Mouse (Mus musculus): ENCODE measurements around the gene Masp2. TPM values are rescaled to one million over a fixed set of nuclear protein-coding genes. Genes with fewer than 3 reads are reported as not detected.

Masp2 gene
- polyA plus RNA-seq, 1 experiment, result 0.82 TPM

DNA sequence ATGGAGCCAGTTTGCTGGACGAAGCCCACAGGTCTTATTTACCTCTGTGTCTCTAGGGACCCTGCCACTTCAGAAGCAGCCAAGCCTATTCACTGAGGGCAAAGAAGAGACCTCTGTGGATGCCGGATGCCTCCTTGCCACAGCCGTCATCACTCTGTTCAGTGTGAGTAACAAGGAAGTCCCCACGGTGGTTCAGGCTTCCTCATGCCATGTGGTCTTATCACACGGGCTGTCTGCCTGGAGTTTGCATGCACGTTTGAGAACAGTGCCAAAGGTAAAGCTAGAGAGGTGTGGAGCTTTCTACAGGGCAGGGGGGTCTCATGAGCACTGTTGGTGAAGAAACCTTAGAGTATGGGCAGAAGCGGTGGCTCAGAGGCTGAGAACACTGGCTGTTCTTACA lies 29.1 kb upstream of the Masp2 start:
- Histone ChIP-seq H3K27me3 (ENCODE audit: control insufficient read depth, insufficient read depth, low read length) (no peaks in the 10 kb centered on the region), H3K4me3 (replicated peaks; ENCODE audit: insufficient read depth, low read depth, low read length) (no peak overlapping the region), H3K4me1 (ENCODE audit: control insufficient read depth, insufficient read depth, low read length) (no peaks in the 10 kb centered on the region), H3K27ac (ENCODE audit: insufficient read depth, low read length) (no peak overlapping the region)
- no peak for DNase-seq
- TF ChIP-seq CTCF (IDR thresholded peaks at IDR 0.05; ENCODE audit: borderline replicate concordance, insufficient read depth, low read depth, low read length) (no peak), POLR2A (IDR thresholded peaks at IDR 0.05; ENCODE audit: borderline replicate concordance, insufficient read depth, low read length) (no peak)
- WGBS, result 88% methylated on average over 7 of the region's 7 CpGs

DNA sequence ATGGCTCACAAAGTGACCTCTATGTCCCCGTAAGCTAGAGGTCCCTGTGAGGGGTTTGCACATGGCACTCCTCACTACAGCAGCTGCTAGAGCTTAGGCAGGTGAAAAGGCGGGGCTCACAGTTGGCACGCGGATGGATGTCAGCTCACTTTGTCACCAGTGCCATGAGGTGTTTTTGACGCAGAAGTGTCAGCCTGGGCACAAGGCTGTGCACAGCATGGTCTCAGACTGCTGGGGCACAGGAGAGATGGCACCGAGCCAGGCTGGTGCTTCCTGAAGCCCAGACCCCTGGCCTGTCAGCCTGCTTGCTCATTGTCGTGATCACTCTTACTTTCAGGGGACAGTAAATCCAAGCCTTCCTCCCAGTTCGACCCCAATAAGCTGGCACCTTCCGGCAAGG lies 21.6 kb upstream of the Masp2 start:
- H3K4me1 ChIP-seq (ENCODE audit: control insufficient read depth, insufficient read depth, low read length), result peaks cover 12% of the 10 kb centered on the region
- no peak overlapping the region for H3K27ac ChIP-seq (ENCODE audit: insufficient read depth, low read length)
- TF ChIP-seq POLR2A (IDR thresholded peaks at IDR 0.05; ENCODE audit: borderline replicate concordance, insufficient read depth, low read length) (no peak), CTCF (IDR thresholded peaks at IDR 0.05; ENCODE audit: borderline replicate concordance, insufficient read depth, low read depth, low read length) (no peak)
- peak; percentile 45 to 49 for DNase-seq
- H3K27me3 ChIP-seq (ENCODE audit: control insufficient read depth, insufficient read depth, low read length), result no peaks in the 10 kb centered on the region
- H3K4me3 ChIP-seq (replicated peaks; ENCODE audit: insufficient read depth, low read depth, low read length), result no peak overlapping the region
- WGBS, result 19% methylated on average over 9 of the region's 9 CpGs

DNA sequence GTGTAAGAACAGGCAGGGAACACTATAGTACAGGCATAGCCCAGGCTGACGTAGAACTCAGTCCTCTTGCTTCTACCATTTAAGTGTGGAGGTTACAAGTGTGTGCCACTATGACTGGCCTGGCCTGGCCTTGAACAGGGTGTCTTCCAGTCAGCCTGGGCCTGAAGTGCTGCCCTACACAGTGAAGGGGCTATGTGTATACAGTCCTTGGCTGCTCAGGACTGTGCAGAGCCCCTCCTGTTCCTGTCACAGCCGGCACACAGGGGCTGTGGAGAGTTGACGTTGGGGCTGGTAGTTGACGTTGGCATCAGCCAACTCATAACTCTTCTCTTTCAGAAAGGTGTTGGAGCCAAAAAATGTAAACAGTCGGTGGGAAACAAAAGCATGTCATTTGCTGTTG lies 20.9 kb upstream of the Masp2 start:
- no peak for TF ChIP-seq POLR2A (IDR thresholded peaks at IDR 0.05; ENCODE audit: borderline replicate concordance, insufficient read depth, low read length)
- no peak for TF ChIP-seq CTCF (IDR thresholded peaks at IDR 0.05; ENCODE audit: borderline replicate concordance, insufficient read depth, low read depth, low read length)
- H3K27ac ChIP-seq (ENCODE audit: insufficient read depth, low read length), result no peak overlapping the region
- 78% methylated on average over 5 of the region's 5 CpGs for WGBS
- H3K4me3 ChIP-seq (replicated peaks; ENCODE audit: insufficient read depth, low read depth, low read length), result no peak overlapping the region
- no peak for DNase-seq
- H3K4me1 ChIP-seq (ENCODE audit: control insufficient read depth, insufficient read depth, low read length), result peaks cover 12% of the 10 kb centered on the region
- H3K27me3 ChIP-seq (ENCODE audit: control insufficient read depth, insufficient read depth, low read length), result no peaks in the 10 kb centered on the region

DNA sequence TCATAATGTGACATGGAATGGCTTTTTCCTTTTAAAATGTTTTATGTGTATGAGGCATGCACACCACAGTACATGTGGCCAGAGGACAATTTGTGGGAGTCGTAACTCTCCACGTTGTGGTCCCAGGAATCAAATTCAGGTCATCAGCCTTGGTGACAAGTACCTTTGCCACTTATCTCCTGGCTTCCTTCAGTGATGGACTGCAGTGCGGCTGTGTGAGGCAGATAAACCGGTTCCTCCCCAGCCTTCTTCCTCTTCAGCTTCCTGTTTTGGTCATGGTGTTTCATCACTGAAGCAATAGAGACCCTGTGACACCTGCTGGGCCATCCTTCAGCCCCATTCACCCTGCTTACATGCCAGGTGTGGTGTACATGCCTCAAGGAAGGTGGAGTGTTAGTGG lies 19.1 kb upstream of the Masp2 start:
- Histone ChIP-seq H3K4me1 (ENCODE audit: control insufficient read depth, insufficient read depth, low read length) (peaks cover 12% of the 10 kb centered on the region), H3K27me3 (ENCODE audit: control insufficient read depth, insufficient read depth, low read length) (no peaks in the 10 kb centered on the region), H3K27ac (ENCODE audit: insufficient read depth, low read length) (no peak overlapping the region), H3K4me3 (replicated peaks; ENCODE audit: insufficient read depth, low read depth, low read length) (no peak overlapping the region)
- TF ChIP-seq POLR2A (IDR thresholded peaks at IDR 0.05; ENCODE audit: borderline replicate concordance, insufficient read depth, low read length), result no peak
- TF ChIP-seq CTCF (IDR thresholded peaks at IDR 0.05; ENCODE audit: borderline replicate concordance, insufficient read depth, low read depth, low read length), result no peak
- WGBS, result 88% methylated on average over 4 of the region's 4 CpGs
- DNase-seq, result no peak

DNA sequence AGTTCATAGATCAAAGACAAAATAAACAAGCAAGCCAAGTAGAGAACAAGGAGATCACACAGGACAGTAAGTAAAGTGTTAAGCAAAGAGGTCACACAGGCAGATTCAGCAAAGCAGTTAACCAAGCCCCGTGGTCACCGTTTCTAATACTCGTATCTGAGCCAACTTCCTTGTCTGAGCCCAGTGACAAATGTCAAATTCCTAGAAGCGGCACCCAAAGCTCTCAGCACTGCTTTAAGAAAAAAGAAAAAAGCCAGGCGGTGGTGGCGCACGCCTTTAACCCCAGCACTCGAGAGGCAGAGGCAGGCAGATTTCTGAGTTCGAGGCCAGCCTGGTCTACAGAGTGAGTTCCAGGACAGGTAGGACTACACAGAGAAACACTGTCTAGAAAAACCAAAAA lies 15.7 kb upstream of the Masp2 start:
- DNase-seq, result no peak
- Histone ChIP-seq H3K4me3 (replicated peaks; ENCODE audit: insufficient read depth, low read depth, low read length) (no peak overlapping the region), H3K27ac (ENCODE audit: insufficient read depth, low read length) (no peak overlapping the region), H3K27me3 (ENCODE audit: control insufficient read depth, insufficient read depth, low read length) (no peaks in the 10 kb centered on the region), H3K4me1 (ENCODE audit: control insufficient read depth, insufficient read depth, low read length) (peaks cover 4% of the 10 kb centered on the region)
- TF ChIP-seq POLR2A (IDR thresholded peaks at IDR 0.05; ENCODE audit: borderline replicate concordance, insufficient read depth, low read length), result no peak
- TF ChIP-seq CTCF (IDR thresholded peaks at IDR 0.05; ENCODE audit: borderline replicate concordance, insufficient read depth, low read depth, low read length), result no peak
- WGBS, result 66% methylated on average over 9 of the region's 9 CpGs

DNA sequence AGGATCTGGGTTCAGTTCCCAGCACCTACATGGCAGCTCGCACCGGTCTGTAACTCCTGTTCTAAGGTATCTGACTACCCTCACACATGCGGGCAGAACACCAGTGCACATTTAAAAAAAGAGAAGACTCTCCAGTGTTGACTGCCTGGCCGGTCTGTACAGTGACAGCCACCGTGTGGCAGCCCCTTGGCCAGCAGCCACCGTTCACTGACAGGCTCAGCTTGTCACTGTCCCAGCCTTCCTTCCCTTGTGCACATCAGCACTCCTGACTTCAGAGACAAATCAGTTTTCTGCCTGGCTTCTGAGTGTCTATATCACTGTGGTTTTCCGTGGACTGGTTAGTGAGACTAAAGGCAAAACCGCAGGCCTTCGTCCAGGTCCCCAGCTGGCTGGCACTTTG lies 13.6 kb upstream of the Masp2 start:
- no peak for DNase-seq
- H3K4me1 ChIP-seq (ENCODE audit: control insufficient read depth, insufficient read depth, low read length), result peaks cover 15% of the 10 kb centered on the region
- no peak overlapping the region for H3K27ac ChIP-seq (ENCODE audit: insufficient read depth, low read length)
- H3K27me3 ChIP-seq (ENCODE audit: control insufficient read depth, insufficient read depth, low read length), result no peaks in the 10 kb centered on the region
- no peak for TF ChIP-seq CTCF (IDR thresholded peaks at IDR 0.05; ENCODE audit: borderline replicate concordance, insufficient read depth, low read depth, low read length)
- TF ChIP-seq POLR2A (IDR thresholded peaks at IDR 0.05; ENCODE audit: borderline replicate concordance, insufficient read depth, low read length), result no peak
- no peak overlapping the region for H3K4me3 ChIP-seq (replicated peaks; ENCODE audit: insufficient read depth, low read depth, low read length)
- 55% methylated on average over 9 of the region's 9 CpGs for WGBS

DNA sequence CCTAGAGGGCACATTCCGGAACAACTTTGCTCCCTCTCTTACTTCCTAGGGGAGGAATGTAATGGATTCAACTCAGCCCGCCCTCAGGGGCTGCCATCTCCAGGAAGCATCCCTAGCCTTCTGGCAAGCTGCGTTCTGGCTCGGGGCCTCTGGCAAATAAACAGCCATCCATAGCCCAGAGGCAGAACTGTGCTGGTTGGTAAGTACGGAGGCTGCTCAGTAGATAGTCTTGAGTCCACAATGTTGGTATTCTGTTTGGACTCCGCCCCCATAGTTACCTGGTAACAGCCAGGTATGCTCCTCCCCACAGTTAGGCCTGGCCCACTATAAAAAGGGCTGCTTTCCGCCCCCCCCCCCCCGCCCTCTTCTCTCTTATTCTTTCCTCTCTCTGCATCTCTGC lies 12.8 kb upstream of the Masp2 start:
- DNase-seq, result peak in 1 of 2 experiments; percentile 39
- TF ChIP-seq CTCF (IDR thresholded peaks at IDR 0.05; ENCODE audit: borderline replicate concordance, insufficient read depth, low read depth, low read length) (no peak), POLR2A (IDR thresholded peaks at IDR 0.05; ENCODE audit: borderline replicate concordance, insufficient read depth, low read length) (no peak)
- peaks cover 20% of the 10 kb centered on the region for H3K4me1 ChIP-seq (ENCODE audit: control insufficient read depth, insufficient read depth, low read length)
- H3K27me3 ChIP-seq (ENCODE audit: control insufficient read depth, insufficient read depth, low read length), result no peaks in the 10 kb centered on the region
- no peak overlapping the region for H3K4me3 ChIP-seq (replicated peaks; ENCODE audit: insufficient read depth, low read depth, low read length)
- H3K27ac ChIP-seq (ENCODE audit: insufficient read depth, low read length), result no peak overlapping the region
- WGBS, result 36% methylated on average over 7 of the region's 8 CpGs

DNA sequence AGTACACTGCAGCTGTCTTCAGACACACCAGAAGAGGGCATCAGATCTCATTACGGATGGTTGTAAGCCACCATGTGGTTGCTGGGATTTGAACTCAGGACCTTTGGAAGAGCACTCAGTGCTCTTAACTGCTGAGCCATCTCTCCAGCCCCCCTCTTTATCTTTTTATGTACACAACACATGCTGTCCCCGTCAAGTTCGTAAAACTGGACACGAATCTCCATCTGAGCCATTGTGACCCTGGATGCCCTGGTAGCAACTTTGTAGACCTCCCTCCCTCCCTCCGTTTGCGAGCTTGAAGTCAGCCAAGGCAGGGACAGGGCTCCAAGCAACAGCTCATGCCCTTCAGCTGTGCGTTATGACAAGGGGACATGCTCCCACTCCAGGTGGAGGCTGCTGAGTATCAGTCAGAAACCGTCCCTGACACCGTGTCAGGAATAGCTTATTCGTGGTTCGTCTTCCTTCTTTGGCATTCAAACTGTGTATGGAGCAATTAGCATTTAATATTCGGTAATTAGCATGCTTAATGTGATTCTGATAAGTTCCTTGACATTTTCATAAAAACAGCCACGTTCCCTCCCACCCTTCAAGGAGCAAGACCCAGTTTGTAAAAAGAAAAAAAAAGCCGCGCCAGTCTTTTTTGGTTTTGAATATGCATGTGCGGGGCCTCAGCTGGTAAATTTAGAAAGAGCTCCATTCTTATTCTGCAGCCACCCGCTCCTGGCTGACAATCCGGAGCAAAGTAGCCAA lies 11.8 kb upstream of the Masp2 start:
- 5% methylated on average over 18 of the region's 18 CpGs for WGBS
- Histone ChIP-seq H3K27ac (ENCODE audit: insufficient read depth, low read length) (peak overlapping the region; percentile 75), H3K27me3 (ENCODE audit: control insufficient read depth, insufficient read depth, low read length) (no peaks in the 10 kb centered on the region), H3K4me3 (replicated peaks; ENCODE audit: insufficient read depth, low read depth, low read length) (peak overlapping the region; percentile 99), H3K4me1 (ENCODE audit: control insufficient read depth, insufficient read depth, low read length) (peaks cover 20% of the 10 kb centered on the region)
- peak; percentile 32 to 42 for DNase-seq
- no peak for TF ChIP-seq CTCF (IDR thresholded peaks at IDR 0.05; ENCODE audit: borderline replicate concordance, insufficient read depth, low read depth, low read length)
- TF ChIP-seq POLR2A (IDR thresholded peaks at IDR 0.05; ENCODE audit: borderline replicate concordance, insufficient read depth, low read length), result no peak
